Mouse (Mus musculus) midbrain, embryonic 14.5 days (tissue): ENCODE data around the gene Arhgef17. TPM values are rescaled to one million over a fixed set of nuclear protein-coding genes. Genes with fewer than 3 reads are reported as not detected.
A peak's percentile ranks its signal among the peaks of the same experiment; 100 is the strongest.

ENCODE experiments used
- ATAC-seq: fragments of 200-750 bp; cut with Nextera tagmentation; 2 replicates; pipeline ENCODE4 v1.8.0; 2017; ENCODE audit warnings: moderate number of reproducible peaks, moderate library complexity; ENCODE audit not compliant: low FRiP score, low TSS enrichment
- DNase-seq: peaks from one replicate; pipeline ENCODE4 v3.0.0-alpha.2; 2015
- H3K27ac ChIP-seq: fragments of 300-500 bp; sonication (generic); replicated peaks from 2 replicates; pipeline ENCODE4 v1.5.1; 2014; ENCODE audit warnings: mild to moderate bottlenecking, low read depth, low read length, moderate library complexity
- H3K27me3 ChIP-seq: fragments of 300-500 bp; sonication (generic); 2 replicates; pipeline ENCODE4 v1.6.1; 2014; ENCODE audit warnings: low read length, control low read depth, mixed read lengths; ENCODE audit not compliant: control insufficient read depth, insufficient read depth
- H3K36me3 ChIP-seq: fragments of 300-500 bp; sonication (generic); 2 replicates; pipeline ENCODE4 v1.6.1; 2014; ENCODE audit warnings: low read length, control low read depth; ENCODE audit not compliant: control insufficient read depth, insufficient read depth
- H3K4me1 ChIP-seq: fragments of 300-500 bp; sonication (generic); 2 replicates; pipeline ENCODE4 v1.6.1; 2014; ENCODE audit warnings: mild to moderate bottlenecking, antibody characterized with exemption, low read length, control low read depth; ENCODE audit not compliant: control insufficient read depth, insufficient read depth
- H3K4me2 ChIP-seq: fragments of 300-500 bp; sonication (generic); 2 replicates; pipeline ENCODE4 v1.6.1; 2014; ENCODE audit warnings: mild to moderate bottlenecking, low read length, moderate library complexity
- H3K4me3 ChIP-seq: fragments of 300-500 bp; sonication (generic); replicated peaks from 2 replicates; pipeline ENCODE4 v1.5.1; 2014; ENCODE audit warnings: low read depth, low read length
- H3K9ac ChIP-seq: fragments of 300-500 bp; sonication (generic); replicated peaks from 2 replicates; pipeline ENCODE4 v1.6.1; 2014; ENCODE audit warnings: mild to moderate bottlenecking, low read length, moderate library complexity
- H3K9me3 ChIP-seq: fragments of 300-500 bp; sonication (generic); 2 replicates; pipeline ENCODE4 v1.6.1; 2016; ENCODE audit warnings: low read length, control low read depth, mixed read lengths; ENCODE audit not compliant: control insufficient read depth
- WGBS: fragments of 180-500 bp; shearing (Covaris S2); extraction: QIAGEN DNeasy Blood & Tissue Kit; methylation state at CpG from one replicate; pipeline ENCODE4 v1.1.7; 2014; 5-methylcytosine and 5-hydroxymethylcytosine counted together
- polyA plus RNA-seq: library from polyadenylated mRNA; unstranded; fragments of >200 nt; fragmentation: Nextera tagmentation; extraction: Ambion mirVana; gene quantifications from 2 replicates; pipeline ENCODE4 v1.2.1, GENCODE M21; 2014

The Arhgef17 gene
- polyA plus RNA-seq, 1 experiment from 2014 or later: 12.1 TPM

GRCm38 (mm10) chr7:100881531-100881930 is 50.4 kb downstream of the Arhgef17 start:
- Histone ChIP-seq H3K4me1 (no peaks in the 10 kb centered on the region), H3K9me3 (no peaks in the 10 kb centered on the region), H3K27me3 (no peaks in the 10 kb centered on the region), H3K4me2 (no peak overlapping the region), H3K36me3 (peaks cover 74% of the 10 kb centered on the region), H3K9ac (no peak overlapping the region), H3K4me3 (no peak overlapping the region), H3K27ac (no peak overlapping the region)
- DNase-seq (no peak), ATAC-seq (no peak)
- 90% methylated on average over 9 of the region's 9 CpGs for WGBS

- Histone ChIP-seq H3K9me3 (no peaks in the 10 kb centered on the region), H3K36me3 (peaks cover 72% of the 10 kb centered on the region), H3K4me3 (no peak overlapping the region), H3K4me2 (no peak overlapping the region), H3K9ac (no peak overlapping the region), H3K4me1 (no peaks in the 10 kb centered on the region), H3K27ac (no peak overlapping the region), H3K27me3 (no peaks in the 10 kb centered on the region)
- no peak for ATAC-seq
- DNase-seq: peak; percentile 70
- 15% methylated on average over 20 of the region's 20 CpGs for WGBS
Observed at GRCm38 (mm10) chr7:100879595-100879994, 52.3 kb downstream of the Arhgef17 start.

GRCm38 (mm10) chr7:100876771-100877170 is 55.1 kb downstream of the Arhgef17 start:
- 94% methylated on average over 9 of the region's 9 CpGs for WGBS

DNA sequence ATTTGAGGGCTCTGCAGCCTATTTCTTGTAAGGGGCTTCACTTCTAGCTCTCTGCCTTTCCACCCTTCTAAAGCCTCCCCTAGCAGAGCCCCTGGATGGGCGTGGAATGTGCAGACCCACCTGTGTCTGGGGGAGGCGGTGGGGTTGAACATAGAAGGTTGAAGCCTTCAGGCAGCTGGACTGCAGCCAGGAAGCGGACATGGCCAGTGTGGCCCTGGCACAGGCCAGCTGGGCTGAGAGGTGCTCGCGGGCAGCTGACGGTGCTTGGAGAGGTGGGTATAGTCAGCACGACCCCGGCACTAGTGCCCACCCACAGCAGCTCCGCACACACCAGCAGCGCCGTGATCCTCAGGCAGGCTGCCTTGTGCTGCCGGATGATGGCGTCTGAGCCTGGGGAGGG is 55.6 kb downstream of the Arhgef17 start:
- DNase-seq: no peak
- Histone ChIP-seq H3K4me1 (no peaks in the 10 kb centered on the region), H3K4me3 (no peak overlapping the region), H3K9me3 (no peaks in the 10 kb centered on the region), H3K4me2 (no peak overlapping the region), H3K36me3 (peaks cover 56% of the 10 kb centered on the region), H3K27me3 (no peaks in the 10 kb centered on the region), H3K9ac (no peak overlapping the region), H3K27ac (no peak overlapping the region)
- no peak for ATAC-seq
- 93% methylated on average over 13 of the region's 13 CpGs for WGBS

More at GRCm38 (mm10) chr7:100876771-100877170, 55.1 kb downstream of the Arhgef17 start:
- H3K36me3 ChIP-seq: peaks cover 60% of the 10 kb centered on the region
- H3K9me3 ChIP-seq: no peaks in the 10 kb centered on the region
- no peak overlapping the region for H3K4me2 ChIP-seq
- no peak for ATAC-seq
- no peak overlapping the region for H3K4me3 ChIP-seq
- DNase-seq: no peak
- no peaks in the 10 kb centered on the region for H3K27me3 ChIP-seq
- H3K9ac ChIP-seq: no peak overlapping the region
- no peak overlapping the region for H3K27ac ChIP-seq
- H3K4me1 ChIP-seq: no peaks in the 10 kb centered on the region

DNA sequence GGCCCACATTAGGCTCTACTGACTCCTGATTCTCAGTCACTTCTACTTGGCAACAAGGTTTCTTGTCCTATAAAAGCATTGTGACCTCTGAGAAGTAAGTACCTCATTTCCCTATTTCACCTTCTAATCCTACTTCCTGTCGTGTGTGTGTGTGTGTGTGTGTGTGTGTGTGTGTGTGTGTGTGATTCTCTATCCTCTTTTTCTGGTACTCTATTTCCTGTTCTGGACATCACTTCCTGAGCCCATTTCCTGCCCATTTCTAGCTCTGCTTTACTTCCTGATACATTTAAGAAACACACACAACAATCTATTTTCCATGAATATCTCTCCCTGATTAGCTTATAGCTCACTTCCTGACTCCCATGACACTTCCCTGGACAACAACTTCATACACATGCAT is 56.1 kb downstream of the Arhgef17 start:
- no peak for ATAC-seq
- Histone ChIP-seq H3K9ac (no peak overlapping the region), H3K4me1 (no peaks in the 10 kb centered on the region), H3K4me2 (no peak overlapping the region), H3K4me3 (no peak overlapping the region), H3K27me3 (no peaks in the 10 kb centered on the region), H3K27ac (no peak overlapping the region), H3K9me3 (no peaks in the 10 kb centered on the region), H3K36me3 (peaks cover 52% of the 10 kb centered on the region)
- WGBS: 88% methylated on average over 1 of the region's 1 CpGs
- no peak for DNase-seq

DNA sequence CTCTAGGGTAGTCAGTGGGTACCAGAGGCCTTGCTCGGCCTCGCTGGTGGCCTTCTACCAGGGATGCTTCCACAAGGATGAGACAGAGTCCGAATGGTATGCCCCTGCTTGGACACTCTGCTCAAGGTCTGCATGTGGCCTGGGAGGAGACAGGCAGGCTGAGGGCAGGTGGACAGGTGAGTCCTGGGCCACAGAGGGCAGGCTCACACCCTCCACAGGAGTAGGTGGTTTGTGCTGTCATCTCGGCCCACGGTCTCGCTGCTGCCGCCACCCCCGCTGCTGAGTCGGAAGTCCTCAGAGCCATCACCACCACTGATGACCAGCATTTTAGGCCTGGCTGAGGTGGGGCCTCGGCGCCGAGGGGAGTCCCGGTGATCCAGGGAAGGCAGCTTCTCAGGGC is 58.7 kb downstream of the Arhgef17 start:
- no peak overlapping the region for H3K4me2 ChIP-seq
- H3K27me3 ChIP-seq: no peaks in the 10 kb centered on the region
- no peaks in the 10 kb centered on the region for H3K4me1 ChIP-seq
- H3K9ac ChIP-seq: no peak overlapping the region
- peaks cover 33% of the 10 kb centered on the region for H3K36me3 ChIP-seq
- no peaks in the 10 kb centered on the region for H3K9me3 ChIP-seq
- WGBS: 95% methylated on average over 13 of the region's 13 CpGs
- H3K27ac ChIP-seq: no peak overlapping the region
- ATAC-seq (no peak), DNase-seq (no peak)
- no peak overlapping the region for H3K4me3 ChIP-seq

GRCm38 (mm10) chr7:100871892-100872291 is 60.0 kb downstream of the Arhgef17 start:
- Histone ChIP-seq H3K4me2 (no peak overlapping the region), H3K36me3 (peaks cover 21% of the 10 kb centered on the region), H3K4me3 (no peak overlapping the region), H3K4me1 (no peaks in the 10 kb centered on the region), H3K27ac (no peak overlapping the region), H3K9me3 (no peaks in the 10 kb centered on the region), H3K27me3 (no peaks in the 10 kb centered on the region), H3K9ac (no peak overlapping the region)
- ATAC-seq: no peak
- no peak for DNase-seq
- 88% methylated on average over 5 of the region's 5 CpGs for WGBS

DNA sequence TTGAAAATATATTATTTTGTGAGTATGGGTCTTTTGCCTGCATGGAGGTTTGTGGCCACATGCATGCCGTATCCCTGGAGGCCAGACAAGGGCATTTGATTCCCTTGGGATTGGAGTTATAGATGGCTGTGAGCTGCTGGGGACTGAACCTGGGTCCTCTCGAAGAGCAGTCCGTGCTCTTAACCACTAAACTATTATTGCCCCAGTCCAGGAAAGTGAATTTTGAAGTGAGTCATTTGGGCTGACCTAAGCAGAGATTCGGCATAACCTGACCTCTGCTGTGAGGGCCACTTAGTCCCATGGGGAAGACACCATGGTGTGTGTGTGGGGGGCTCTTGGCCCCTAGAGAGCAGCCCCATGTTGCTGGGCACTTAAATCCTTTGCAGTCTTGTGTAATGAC is 60.6 kb downstream of the Arhgef17 start:
- no peak overlapping the region for H3K4me2 ChIP-seq
- 92% methylated on average over 4 of the region's 4 CpGs for WGBS
- no peak overlapping the region for H3K4me3 ChIP-seq
- H3K36me3 ChIP-seq: peaks cover 18% of the 10 kb centered on the region
- no peaks in the 10 kb centered on the region for H3K9me3 ChIP-seq
- no peak for ATAC-seq
- H3K4me1 ChIP-seq: no peaks in the 10 kb centered on the region
- H3K27ac ChIP-seq: no peak overlapping the region
- DNase-seq: no peak
- H3K27me3 ChIP-seq: no peaks in the 10 kb centered on the region
- H3K9ac ChIP-seq: no peak overlapping the region

DNA sequence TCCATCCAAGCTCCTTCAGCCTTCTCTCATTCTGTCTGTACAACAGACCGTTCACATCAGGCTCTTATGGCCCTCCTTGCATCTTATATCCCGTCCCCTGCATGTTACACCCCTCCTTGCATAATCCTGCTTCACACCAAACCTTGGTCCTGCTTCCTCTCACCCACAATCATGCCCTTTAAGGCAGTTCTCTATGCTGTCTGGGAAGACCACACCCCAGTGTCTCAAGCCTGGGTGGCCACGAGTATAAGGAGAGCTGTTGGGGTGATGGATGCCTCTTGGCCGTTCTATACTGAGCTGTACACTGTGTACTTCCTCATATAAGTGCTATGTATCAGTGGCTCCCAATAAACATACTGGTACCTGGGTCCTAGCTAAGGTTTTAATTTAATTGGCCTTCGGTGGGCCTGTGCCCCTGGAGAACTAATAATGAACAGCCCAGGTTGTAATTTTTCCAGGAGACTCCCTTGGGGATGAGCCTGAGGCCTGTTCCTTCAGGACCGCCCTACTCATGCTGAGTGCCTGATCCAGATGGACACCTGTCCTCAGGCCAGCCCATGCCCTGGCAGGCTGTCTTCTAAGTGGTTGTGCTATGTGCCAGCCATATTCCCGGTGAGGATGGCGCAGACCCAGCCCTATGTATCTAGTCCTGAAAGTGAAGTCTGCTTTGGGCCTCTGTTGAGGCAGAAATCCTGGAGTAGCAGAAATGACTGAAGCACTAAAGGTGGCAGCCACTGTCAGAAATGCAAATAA is 61.9 kb downstream of the Arhgef17 start:
- no peaks in the 10 kb centered on the region for H3K9me3 ChIP-seq
- no peak overlapping the region for H3K4me3 ChIP-seq
- H3K27me3 ChIP-seq: no peaks in the 10 kb centered on the region
- H3K27ac ChIP-seq: no peak overlapping the region
- WGBS: 92% methylated on average over 8 of the region's 8 CpGs
- ATAC-seq: no peak
- no peak overlapping the region for H3K9ac ChIP-seq
- no peak for DNase-seq
- peaks cover 14% of the 10 kb centered on the region for H3K36me3 ChIP-seq
- H3K4me2 ChIP-seq: no peak overlapping the region
- no peaks in the 10 kb centered on the region for H3K4me1 ChIP-seq
